Comparison of ENCODE assay signal across 8 mouse cellular contexts in genomic region chr1:80665161-80665560, GRCm38 (mm10).
A peak's percentile ranks its signal among the peaks of the same experiment; 100 is the strongest.
DNase-seq lines count a peak whose midpoint lies in the region; ATAC-seq and TF ChIP-seq lines count a peak whose summit lies in the region.

No protein-coding gene starts in this region.

- H3K4me2 ChIP-seq in forebrain, postnatal 0 days (ENCODE audit: low read depth), result no peak overlapping the region

- WGBS in forebrain, postnatal 0 days, result 93% methylated on average over 6 of the region's 6 CpGs

- no peak for TF ChIP-seq CTCF in forebrain, postnatal 0 days (IDR thresholded peaks at IDR 0.05; ENCODE audit: low read depth)

- H3K4me3 ChIP-seq in forebrain, postnatal 0 days (ENCODE audit: low read depth, low read length), result no peak overlapping the region

- DNase-seq in 416B (ENCODE audit: low read depth), result peak; percentile 93
- DNase-seq in B cell, adult 2 months, result peak; percentile 71 to 76
- DNase-seq in heart, postnatal 25 days (ENCODE audit: low spot score), result peak; percentile 3
- peak; percentile 76 to 79 for DNase-seq in natural killer cell, adult 2 months (ENCODE audit: low spot score in 2 of 2)
- DNase-seq in cerebellum, postnatal 10 days, result no peak
- DNase-seq in forebrain, postnatal 0 days, result no peak
- no peak for DNase-seq in c-Kit-positive CD71-positive TER-119-positive erythroid progenitor cells, embryonic 14.5 days (ENCODE audit: low spot score)
- DNase-seq in layer of hippocampus, adult 8-10 months (ENCODE audit: low spot score in 2 of 2), result no peak

- H3K9me3 ChIP-seq in forebrain, postnatal 0 days (ENCODE audit: low read length), result no peaks in the 10 kb centered on the region

- no peak overlapping the region for H3K27ac ChIP-seq in forebrain, postnatal 0 days (ENCODE audit: low read depth, low read length)

- no peaks in the 10 kb centered on the region for H3K36me3 ChIP-seq in forebrain, postnatal 0 days (ENCODE audit: insufficient read depth)

- intact Hi-C loops in heart, postnatal 25 days (cut with DNase I), result no loop called here

- H3K9ac ChIP-seq in forebrain, postnatal 0 days, result no peak overlapping the region

- no peaks in the 10 kb centered on the region for H3K4me1 ChIP-seq in forebrain, postnatal 0 days (ENCODE audit: insufficient read depth)

- no peak for ATAC-seq in forebrain, postnatal 0 days

- H3K27me3 ChIP-seq in forebrain, postnatal 0 days (ENCODE audit: insufficient read depth, low read length), result no peaks in the 10 kb centered on the region

Comparison
In these comparisons a context has a peak if more than half of its experiments do, and no peak if none do; other contexts are left out.
1. DNase-seq: peak in 416B (single experiment), B cell, adult 2 months (2 of 2), heart, postnatal 25 days (single experiment) and natural killer cell, adult 2 months (2 of 2); none in cerebellum, postnatal 10 days (0 of 2), forebrain, postnatal 0 days (single experiment), c-Kit-positive CD71-positive TER-119-positive erythroid progenitor cells, embryonic 14.5 days (single experiment) and layer of hippocampus, adult 8-10 months (0 of 2).